Mouse (Mus musculus) neural tube, embryonic 15.5 days (tissue): Measurements from ENCODE around the gene Gsap. TPM values are rescaled to one million over a fixed set of nuclear protein-coding genes. Genes with fewer than 3 reads are reported as not detected.
A peak's percentile ranks its signal among the peaks of the same experiment; 100 is the strongest.
"Not testable (repeated sequence)": the region's sequence is repeated elsewhere in the genome, so short reads cannot be mapped to it uniquely, and the experiment has no call there.

Source experiments
- ATAC-seq: fragments of 200-750 bp; cut with Nextera tagmentation; 2 replicates; pipeline ENCODE4 v1.8.0; 2017; ENCODE audit warnings: mild to moderate bottlenecking, moderate TSS enrichment, moderate library complexity; ENCODE audit not compliant: low FRiP score
- H3K27ac ChIP-seq: fragments of 300-500 bp; sonication (generic); replicated peaks from 2 replicates; pipeline ENCODE4 v1.5.1; 2015; ENCODE audit warnings: mild to moderate bottlenecking, inconsistent platforms
- H3K27me3 ChIP-seq: fragments of 300-500 bp; sonication (generic); replicated peaks from 2 replicates; pipeline ENCODE4 v1.6.1; 2015; ENCODE audit warnings: inconsistent platforms
- H3K36me3 ChIP-seq: fragments of 300-500 bp; sonication (generic); 2 replicates; pipeline ENCODE4 v1.6.1; 2015; ENCODE audit warnings: inconsistent platforms
- H3K4me1 ChIP-seq: fragments of 300-500 bp; sonication (generic); 2 replicates; pipeline ENCODE4 v1.6.1; 2015; ENCODE audit warnings: inconsistent platforms
- H3K4me2 ChIP-seq: fragments of 300-500 bp; sonication (generic); 2 replicates; pipeline ENCODE4 v1.6.1; 2015; ENCODE audit warnings: inconsistent platforms, mild to moderate bottlenecking, moderate library complexity
- H3K4me3 ChIP-seq: fragments of 300-500 bp; sonication (generic); replicated peaks from 2 replicates; pipeline ENCODE4 v1.5.1; 2015; ENCODE audit warnings: mild to moderate bottlenecking, inconsistent platforms
- H3K9ac ChIP-seq: fragments of 300-500 bp; sonication (generic); replicated peaks from 2 replicates; pipeline ENCODE4 v1.6.1; 2015; ENCODE audit warnings: mild to moderate bottlenecking, inconsistent platforms
- H3K9me3 ChIP-seq: fragments of 300-500 bp; sonication (generic); replicated peaks from 2 replicates; pipeline ENCODE4 v1.6.1; 2016; ENCODE audit warnings: inconsistent platforms
- WGBS: fragments of 180-500 bp; shearing (Covaris S2); methylation state at CpG from one replicate; pipeline ENCODE4 v1.1.7; 2015; ENCODE audit warnings: mixed read lengths; 5-methylcytosine and 5-hydroxymethylcytosine counted together
- polyA plus RNA-seq: library from polyadenylated mRNA; unstranded; fragments of >200 nt; fragmentation: Nextera tagmentation; extraction: Ambion mirVana; gene quantifications from 2 replicates; pipeline ENCODE4 v1.2.1, GENCODE M21; 2015

Gsap gene
- polyA plus RNA-seq, 1 experiment from 2014 or later: 12.1 TPM

DNA sequence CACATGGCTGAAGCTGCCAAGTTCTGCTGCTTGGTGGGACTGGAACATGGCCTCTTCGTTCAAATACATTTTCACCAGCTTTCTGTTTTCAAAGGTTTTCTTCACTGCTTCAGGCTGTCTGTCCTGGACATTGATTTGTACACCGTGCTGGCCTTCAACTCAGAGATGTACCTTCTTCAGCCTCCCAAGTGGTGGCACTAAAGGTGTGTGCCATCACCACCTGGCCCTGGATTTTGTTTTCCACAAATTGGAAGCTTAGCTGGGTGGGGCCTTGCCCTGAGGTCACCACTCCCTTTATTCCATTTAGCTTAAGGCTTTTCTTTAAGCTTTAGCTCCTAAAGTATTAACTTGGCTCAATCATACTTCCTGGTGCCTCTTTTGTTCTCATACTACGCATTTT is 22.6 kb upstream of the Gsap start:
- H3K27ac ChIP-seq: no peak overlapping the region
- WGBS: 93% methylated on average over 3 of the region's 3 CpGs
- no peak for ATAC-seq
- no peak overlapping the region for H3K9ac ChIP-seq
- no peaks in the 10 kb centered on the region for H3K36me3 ChIP-seq
- no peaks in the 10 kb centered on the region for H3K27me3 ChIP-seq
- no peak overlapping the region for H3K4me2 ChIP-seq
- no peaks in the 10 kb centered on the region for H3K9me3 ChIP-seq
- no peak overlapping the region for H3K4me3 ChIP-seq
- H3K4me1 ChIP-seq: 0 out of 2 replicates have a peak, but pooled peaks cover 3% of the 10 kb centered on the region

DNA sequence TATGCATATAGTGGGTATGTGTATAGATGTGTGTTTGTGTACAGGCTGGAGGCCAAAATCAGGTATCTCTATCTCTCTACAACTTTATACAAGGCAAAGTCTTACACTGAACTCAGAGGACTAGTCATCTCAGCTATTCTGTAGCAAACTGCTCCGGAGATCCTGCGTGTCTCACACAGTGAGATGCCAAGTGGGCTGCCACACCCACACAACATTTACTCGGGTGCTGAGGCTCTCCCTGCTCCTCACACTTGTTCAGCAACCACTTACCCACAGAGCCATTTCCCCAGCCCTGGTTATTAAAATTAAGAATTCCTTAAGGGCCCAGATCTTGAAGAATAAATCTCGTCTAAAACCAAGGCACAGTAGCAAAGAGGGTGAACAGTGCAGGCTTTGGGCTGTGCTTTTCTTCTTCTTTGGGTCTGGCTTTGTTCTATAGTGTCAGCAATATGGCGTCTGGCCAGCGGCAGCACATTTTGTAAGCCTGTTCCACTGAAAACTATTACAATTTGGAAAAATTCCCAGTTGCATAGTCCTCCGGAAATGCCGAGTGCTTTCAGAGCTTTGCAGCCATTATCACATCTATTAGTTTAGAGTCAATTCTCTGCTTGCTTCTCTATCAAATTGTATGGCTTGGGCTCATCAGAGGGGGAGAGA is 17.2 kb upstream of the Gsap start:
- Histone ChIP-seq H3K9ac (no peak overlapping the region), H3K4me3 (no peak overlapping the region), H3K36me3 (no peaks in the 10 kb centered on the region), H3K4me2 (0 out of 2 replicates have a peak overlapping the region, but pooled peaks have one; percentile 7), H3K27me3 (no peaks in the 10 kb centered on the region), H3K4me1 (peaks cover 35% of the 10 kb centered on the region), H3K27ac (peak overlapping the region; percentile 74), H3K9me3 (no peaks in the 10 kb centered on the region)
- WGBS: 49% methylated on average over 8 of the region's 8 CpGs
- ATAC-seq: peak; percentile 60

DNA sequence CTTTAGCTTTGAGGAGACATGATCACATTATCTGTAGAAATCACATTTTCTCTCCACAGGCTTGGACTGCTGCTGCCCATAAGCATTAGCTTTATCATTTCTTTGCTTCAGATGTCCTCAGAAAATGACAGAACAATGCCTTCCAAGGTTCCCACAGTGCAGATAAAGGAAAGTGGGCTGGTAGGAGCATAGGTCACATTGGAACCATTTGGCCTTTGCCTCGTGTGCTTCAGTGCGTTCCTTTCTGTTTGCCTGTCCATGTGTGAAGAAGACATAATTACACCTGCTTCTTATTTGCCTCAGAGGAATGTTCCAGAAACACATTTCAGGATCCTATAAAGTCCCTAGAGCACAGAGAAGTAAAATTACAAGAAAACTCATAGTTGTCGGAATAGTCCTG is 16.7 kb upstream of the Gsap start:
- no peaks in the 10 kb centered on the region for H3K27me3 ChIP-seq
- no peaks in the 10 kb centered on the region for H3K36me3 ChIP-seq
- H3K4me3 ChIP-seq: no peak overlapping the region
- H3K27ac ChIP-seq: peak overlapping the region; percentile 74
- H3K4me2 ChIP-seq: no peak overlapping the region
- H3K4me1 ChIP-seq: peaks cover 35% of the 10 kb centered on the region
- H3K9me3 ChIP-seq: no peaks in the 10 kb centered on the region
- WGBS: 37% methylated on average over 3 of the region's 3 CpGs
- H3K9ac ChIP-seq: no peak overlapping the region
- ATAC-seq: peak; percentile 55

DNA sequence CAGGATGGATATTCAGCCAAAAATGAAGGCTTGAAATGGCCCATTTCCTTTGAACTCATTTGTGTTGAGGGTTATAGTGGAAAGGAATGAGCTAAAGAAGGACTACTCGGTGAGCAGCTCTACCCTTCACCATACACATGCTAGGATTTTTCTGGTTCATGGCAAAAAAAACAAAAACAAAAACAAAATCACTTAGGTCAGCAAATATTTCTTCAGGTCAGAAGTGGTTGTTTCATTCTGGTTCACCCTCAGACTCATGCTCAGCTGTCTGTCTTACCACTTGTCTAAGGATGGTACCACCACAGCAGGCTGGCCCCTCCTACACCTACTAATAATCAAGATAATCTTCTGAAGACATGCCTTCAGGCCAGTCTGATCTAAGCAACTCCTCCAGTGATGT is 16.2 kb upstream of the Gsap start:
- Histone ChIP-seq H3K9ac (no peak overlapping the region), H3K4me2 (no peak overlapping the region), H3K4me1 (peaks cover 35% of the 10 kb centered on the region), H3K27me3 (no peaks in the 10 kb centered on the region), H3K9me3 (no peaks in the 10 kb centered on the region), H3K36me3 (no peaks in the 10 kb centered on the region), H3K4me3 (no peak overlapping the region), H3K27ac (peak overlapping the region; percentile 74)
- ATAC-seq: no peak
- WGBS: 78% methylated on average over 1 of the region's 1 CpGs

DNA sequence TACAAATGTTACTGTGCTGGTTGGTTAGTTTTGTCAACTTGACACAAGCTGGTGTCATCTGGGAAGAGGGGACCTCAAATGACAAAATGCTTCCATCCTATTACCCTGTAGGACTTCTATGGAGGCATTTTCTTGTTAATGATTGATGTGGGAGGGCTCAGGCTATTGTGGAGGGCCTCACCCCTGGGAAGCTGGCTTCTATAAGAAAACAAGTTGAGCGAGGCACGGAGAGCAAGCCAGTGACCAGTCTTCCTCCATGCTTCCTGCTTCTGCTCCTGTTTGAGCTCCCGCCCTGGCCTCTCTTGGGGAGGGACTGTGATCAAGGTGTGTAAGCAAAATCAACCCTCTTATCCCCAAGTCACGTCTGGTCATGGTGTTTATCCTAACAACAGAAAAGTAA is 15.6 kb upstream of the Gsap start:
- Histone ChIP-seq H3K4me2 (no peak overlapping the region), H3K36me3 (no peaks in the 10 kb centered on the region), H3K9ac (no peak overlapping the region), H3K4me1 (peaks cover 39% of the 10 kb centered on the region), H3K27me3 (no peaks in the 10 kb centered on the region), H3K4me3 (no peak overlapping the region), H3K9me3 (no peaks in the 10 kb centered on the region), H3K27ac (peak overlapping the region; percentile 61; the same call in 1 of the 2 replicates)
- 35% methylated on average over 4 of the region's 4 CpGs for WGBS
- no peak for ATAC-seq

DNA sequence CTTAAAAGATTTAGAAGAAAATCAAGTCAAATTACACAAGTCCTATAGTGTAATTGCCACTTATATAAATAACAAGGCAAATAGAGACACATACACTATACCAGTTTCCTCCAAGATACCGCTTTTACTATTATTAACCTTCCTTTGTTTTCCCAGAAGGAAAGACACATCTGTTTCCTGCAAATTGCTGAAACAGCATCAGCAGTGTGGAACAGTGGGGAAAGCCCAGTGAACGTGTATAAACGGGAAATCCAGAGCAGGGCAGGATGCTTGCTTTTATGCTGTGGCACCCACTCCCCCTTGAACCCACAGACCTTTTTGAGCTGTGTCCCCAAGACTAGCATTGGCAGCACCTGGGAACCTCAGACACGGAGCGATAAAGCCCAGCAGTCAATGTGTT is 15.2 kb upstream of the Gsap start:
- no peak overlapping the region for H3K9ac ChIP-seq
- peak; percentile 15; the same call in 1 of the 2 replicates for ATAC-seq
- H3K9me3 ChIP-seq: no peaks in the 10 kb centered on the region
- H3K36me3 ChIP-seq: no peaks in the 10 kb centered on the region
- no peaks in the 10 kb centered on the region for H3K27me3 ChIP-seq
- no peak overlapping the region for H3K4me2 ChIP-seq
- no peak overlapping the region for H3K4me3 ChIP-seq
- 39% methylated on average over 5 of the region's 5 CpGs for WGBS
- H3K27ac ChIP-seq: peak overlapping the region; percentile 74
- H3K4me1 ChIP-seq: peaks cover 44% of the 10 kb centered on the region

DNA sequence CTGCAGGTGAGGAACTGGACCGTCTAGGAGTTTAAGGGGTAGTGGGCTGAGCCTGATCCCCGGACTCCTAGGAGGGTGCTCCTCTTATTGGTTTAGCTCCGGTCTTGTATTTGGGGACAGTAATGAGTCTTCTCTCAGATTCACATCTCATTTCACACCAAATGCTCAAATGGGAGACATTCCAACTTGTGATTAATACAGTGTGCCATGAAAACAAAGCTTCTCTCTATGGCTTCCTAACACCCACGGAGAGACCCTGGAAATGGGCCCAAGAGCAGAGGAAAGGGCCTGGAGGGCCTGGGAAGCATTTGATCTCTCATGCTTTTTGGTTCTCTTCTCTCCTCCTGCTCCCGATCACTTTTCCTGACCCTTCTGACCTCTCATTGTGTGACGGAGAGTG is 14.7 kb upstream of the Gsap start:
- peak overlapping the region; percentile 74 for H3K27ac ChIP-seq
- no peak overlapping the region for H3K4me2 ChIP-seq
- 37% methylated on average over 6 of the region's 6 CpGs for WGBS
- peak; percentile 22; the same call in 1 of the 2 replicates for ATAC-seq
- no peaks in the 10 kb centered on the region for H3K9me3 ChIP-seq
- no peak overlapping the region for H3K4me3 ChIP-seq
- H3K36me3 ChIP-seq: no peaks in the 10 kb centered on the region
- no peak overlapping the region for H3K9ac ChIP-seq
- no peaks in the 10 kb centered on the region for H3K27me3 ChIP-seq
- peaks cover 46% of the 10 kb centered on the region for H3K4me1 ChIP-seq

DNA sequence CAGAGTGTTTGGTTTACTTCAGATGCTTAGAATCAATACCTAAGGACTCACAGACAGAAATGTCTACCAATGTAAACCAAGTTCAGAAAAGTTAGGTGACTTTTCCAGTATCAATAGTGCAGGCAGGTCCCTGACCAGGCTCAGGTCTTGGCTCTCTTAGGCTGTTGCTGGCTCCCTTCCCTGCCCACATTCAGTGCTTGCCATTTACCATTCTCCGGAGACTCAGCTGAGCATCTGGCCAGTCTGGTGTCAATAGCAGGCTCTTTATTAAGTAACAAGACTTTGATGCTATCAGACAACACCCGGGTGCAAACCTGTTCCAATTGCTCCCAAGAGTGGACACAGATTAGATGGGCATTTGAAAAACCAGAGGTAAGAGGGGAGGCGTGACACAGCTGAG is 13.7 kb upstream of the Gsap start:
- Histone ChIP-seq H3K9me3 (no peaks in the 10 kb centered on the region), H3K27me3 (no peaks in the 10 kb centered on the region), H3K36me3 (no peaks in the 10 kb centered on the region), H3K4me2 (no peak overlapping the region), H3K27ac (no peak overlapping the region), H3K4me1 (peaks cover 46% of the 10 kb centered on the region), H3K4me3 (no peak overlapping the region), H3K9ac (no peak overlapping the region)
- WGBS: 43% methylated on average over 3 of the region's 3 CpGs
- no peak for ATAC-seq

DNA sequence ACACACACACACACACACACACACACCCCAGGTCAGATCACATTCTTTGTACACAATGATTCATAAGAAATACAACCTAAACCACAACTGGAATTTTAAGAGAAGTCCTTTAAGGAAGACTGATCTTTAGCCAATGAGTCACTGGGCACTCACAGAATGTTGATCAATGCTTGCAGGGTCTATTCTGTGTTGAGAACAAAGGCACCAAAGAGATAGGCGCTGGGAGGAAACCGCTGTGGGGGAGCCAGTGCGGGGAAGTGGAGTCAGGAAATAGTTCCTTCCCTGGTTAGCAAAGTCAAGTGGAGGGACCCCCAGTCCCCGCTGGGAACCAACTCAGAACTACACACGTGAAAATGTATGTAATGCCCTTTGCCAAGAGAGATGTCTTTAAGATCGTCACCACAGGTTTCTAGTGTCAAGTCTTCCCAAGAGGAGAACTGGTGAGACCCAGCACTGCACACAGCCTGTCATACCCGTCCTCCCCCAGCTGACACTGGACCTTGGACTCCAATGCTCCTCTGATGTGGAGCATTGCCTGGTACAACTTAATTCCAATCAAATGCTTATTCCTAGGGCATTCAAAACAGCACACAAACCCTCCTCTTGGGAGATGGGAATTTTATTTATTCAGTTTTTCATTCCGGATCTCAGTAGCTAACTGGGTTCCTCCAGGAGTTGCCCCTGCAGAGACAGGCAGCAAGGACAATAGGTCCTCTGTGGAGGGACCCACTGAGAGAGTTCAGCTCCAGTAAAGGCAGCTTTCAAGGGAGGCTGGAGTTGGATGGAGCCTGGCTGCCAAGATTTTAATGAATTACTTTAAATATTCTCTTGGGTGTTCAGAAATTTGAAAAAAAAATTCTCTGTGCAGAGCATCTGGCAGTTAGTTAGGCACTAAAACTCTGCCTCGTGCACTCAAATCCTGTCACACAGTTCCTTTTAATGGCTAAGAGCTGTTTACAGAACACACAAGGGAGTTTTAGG is 10.6 kb upstream of the Gsap start:
- Histone ChIP-seq H3K27me3 (no peaks in the 10 kb centered on the region), H3K4me2 (no peak overlapping the region), H3K4me1 (peaks cover 31% of the 10 kb centered on the region), H3K9me3 (no peaks in the 10 kb centered on the region), H3K9ac (no peak overlapping the region), H3K36me3 (no peaks in the 10 kb centered on the region), H3K27ac (peak overlapping the region; percentile 63), H3K4me3 (no peak overlapping the region)
- ATAC-seq: no peak; the same call in 1 of the 2 replicates
- 33% methylated on average over 9 of the region's 9 CpGs for WGBS

DNA sequence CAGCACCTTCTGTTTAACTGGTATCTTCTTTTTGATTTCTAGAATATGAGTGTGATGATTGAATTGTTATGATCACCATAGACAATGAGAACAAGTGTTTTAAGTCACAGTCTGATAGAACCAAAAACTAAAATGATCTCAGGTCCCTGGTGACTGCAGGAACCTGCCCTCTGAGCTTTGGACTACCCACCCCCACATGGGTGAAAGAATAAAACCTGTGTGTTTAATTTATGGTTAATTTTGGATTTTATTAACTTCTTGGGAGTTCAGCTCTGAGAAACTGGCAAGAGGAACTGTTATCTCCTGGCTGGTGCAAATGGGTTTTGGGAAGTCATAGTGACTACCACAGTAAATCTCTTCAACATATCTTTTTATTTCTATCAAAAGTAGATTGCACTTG is 6.6 kb upstream of the Gsap start:
- peaks cover 11% of the 10 kb centered on the region for H3K4me1 ChIP-seq
- no peak overlapping the region for H3K27ac ChIP-seq
- H3K9ac ChIP-seq: no peak overlapping the region
- no peaks in the 10 kb centered on the region for H3K27me3 ChIP-seq
- 0 out of 2 replicates have a peak, but pooled peaks cover 2% of the 10 kb centered on the region for H3K9me3 ChIP-seq
- H3K36me3 ChIP-seq: no peaks in the 10 kb centered on the region
- H3K4me3 ChIP-seq: no peak overlapping the region
- ATAC-seq: no peak
- no peak overlapping the region for H3K4me2 ChIP-seq

DNA sequence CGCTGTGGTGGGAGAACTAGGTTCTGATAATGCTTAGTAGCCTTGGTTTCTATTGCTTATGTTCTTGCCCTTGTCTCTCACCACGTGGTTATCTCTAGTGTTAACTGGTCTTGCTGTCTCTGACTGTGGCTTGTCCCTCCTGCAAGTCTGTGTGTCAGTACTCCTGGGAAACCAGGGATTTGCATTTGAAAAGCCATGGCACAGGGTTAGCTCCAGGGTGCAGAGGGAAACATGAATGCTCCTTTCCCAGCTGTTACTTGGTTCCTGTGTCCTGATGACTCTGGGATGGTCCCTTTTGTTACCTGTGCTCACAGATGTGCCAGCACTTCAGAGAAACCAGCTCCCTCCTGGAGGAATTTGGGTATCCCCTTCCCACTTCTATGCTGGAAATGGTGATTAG is 3.0 kb upstream of the Gsap start:
- H3K9me3 ChIP-seq, H3K36me3 ChIP-seq, H3K4me2 ChIP-seq, H3K9ac ChIP-seq, H3K27me3 ChIP-seq, ATAC-seq, H3K4me3 ChIP-seq, H3K27ac ChIP-seq: not testable (repeated sequence)
- WGBS: 56% methylated on average over 2 of the region's 2 CpGs
- H3K4me1 ChIP-seq: peaks cover 12% of the 10 kb centered on the region

DNA sequence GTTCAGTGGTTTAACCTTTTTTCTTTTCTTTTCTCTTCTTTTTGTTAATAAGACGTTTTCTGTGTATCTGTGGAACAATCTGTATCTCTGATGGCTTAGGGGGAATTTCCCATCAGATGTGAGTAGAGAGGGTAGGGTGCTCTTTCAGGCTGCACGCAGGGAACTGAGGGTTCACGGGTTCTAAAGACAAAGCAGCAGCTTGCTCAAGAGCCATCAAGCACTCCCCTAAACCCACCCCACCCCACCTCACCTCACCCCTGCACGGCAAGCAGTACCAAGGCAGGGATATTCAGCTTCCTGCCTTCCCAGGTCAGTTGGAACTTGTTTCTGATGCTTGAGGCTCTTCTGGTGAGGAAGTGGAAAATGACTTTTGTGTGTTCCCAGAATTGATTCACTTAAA is 766 bp downstream of the Gsap start:
- 4% methylated on average over 4 of the region's 4 CpGs for WGBS
- Histone ChIP-seq H3K4me1 (peaks cover 14% of the 10 kb centered on the region), H3K27ac (no peak overlapping the region), H3K27me3 (no peaks in the 10 kb centered on the region), H3K4me3 (peak overlapping the region; percentile 50), H3K36me3 (no peaks in the 10 kb centered on the region), H3K4me2 (peak overlapping the region; percentile 69), H3K9me3 (no peaks in the 10 kb centered on the region), H3K9ac (peak overlapping the region; percentile 59)
- 0 out of 2 replicates have a peak, but pooled peaks have one; percentile 43 for ATAC-seq
